ENCODE assay signal across 11 mouse cellular contexts in genomic region chr7:67424810-67425485, GRCm38 (mm10). TPM values are rescaled to one million over a fixed set of nuclear protein-coding genes. Genes with fewer than 3 reads are reported as not detected.
DNase-seq lines count a peak whose midpoint lies in the region; ATAC-seq and TF ChIP-seq lines count a peak whose summit lies in the region.
"Had no signal": no experiment of that assay in that cellular context is flagged by ENCODE, and none has a peak within 500 bp of the region (broad histone marks: within the 10 kb centered on the region; RNA-seq: fewer than 3 reads in every experiment).

No protein-coding gene starts in this region.

- no peaks in the 10 kb centered on the region for H3K36me3 ChIP-seq in limb, embryonic 15.5 days
- H3K36me3 ChIP-seq in limb, embryonic 10.5 days, result no peaks in the 10 kb centered on the region
- H3K36me3 ChIP-seq in heart, embryonic 16.5 days (ENCODE audit: control insufficient read depth, insufficient read depth), result no peaks in the 10 kb centered on the region
- H3K36me3 ChIP-seq in lung, postnatal 0 days (ENCODE audit: insufficient read depth, low read length), result no peaks in the 10 kb centered on the region
- H3K36me3 ChIP-seq: hindbrain, embryonic 15.5 days had no signal

- H3K27ac ChIP-seq in limb, embryonic 15.5 days, result peak overlapping the region; percentile 13; the same call in 1 of the 2 replicates
- H3K27ac ChIP-seq in limb, embryonic 10.5 days, result no peak overlapping the region
- H3K27ac ChIP-seq in heart, embryonic 16.5 days (ENCODE audit: low read length), result peak overlapping the region; percentile 26
- H3K27ac ChIP-seq in lung, postnatal 0 days (ENCODE audit: low read length), result peak overlapping the region; percentile 67
- H3K27ac ChIP-seq: hindbrain, embryonic 15.5 days had no signal

- H3K4me1 ChIP-seq in limb, embryonic 15.5 days, result peaks cover 17% of the 10 kb centered on the region
- H3K4me1 ChIP-seq in limb, embryonic 10.5 days, result peaks cover 11% of the 10 kb centered on the region; the same call in 1 of the 2 replicates
- peaks cover 33% of the 10 kb centered on the region for H3K4me1 ChIP-seq in heart, embryonic 16.5 days (ENCODE audit: control insufficient read depth, insufficient read depth, low read length)
- H3K4me1 ChIP-seq in lung, postnatal 0 days (ENCODE audit: insufficient read depth, low read depth, low read length), result peaks cover 13% of the 10 kb centered on the region

- peak; percentile 85 for TF ChIP-seq EP300 in lung, postnatal 0 days (IDR thresholded peaks at IDR 0.05)

- TF ChIP-seq CTCF in lung, postnatal 0 days (IDR thresholded peaks at IDR 0.05), result no peak

- H3K27me3 ChIP-seq in limb, embryonic 15.5 days, result no peaks in the 10 kb centered on the region
- no peaks in the 10 kb centered on the region for H3K27me3 ChIP-seq in limb, embryonic 10.5 days (ENCODE audit: low read depth, poor library complexity, severe bottlenecking)
- H3K27me3 ChIP-seq in heart, embryonic 16.5 days (ENCODE audit: control insufficient read depth, insufficient read depth, low read length), result no peaks in the 10 kb centered on the region
- no peaks in the 10 kb centered on the region for H3K27me3 ChIP-seq in lung, postnatal 0 days (replicated peaks; ENCODE audit: insufficient read depth, low read length)
- H3K27me3 ChIP-seq: hindbrain, embryonic 15.5 days; Patski had no signal

- DNase-seq in limb, embryonic 10.5 days (ENCODE audit: low spot score), result no peak
- DNase-seq in adipocyte (ENCODE audit: low spot score), result peak; percentile 31
- peak; percentile 76 for DNase-seq in lung, postnatal 0 days (ENCODE audit: low spot score)
- DNase-seq in layer of hippocampus, adult 9-10 months (ENCODE audit: low spot score), result no peak
- no peak for DNase-seq in Muller cell, postnatal 12 days (ENCODE audit: inconsistent ontology term)
- DNase-seq: midbrain, embryonic 14.5 days had no signal

- H3K4me3 ChIP-seq in limb, embryonic 15.5 days, result no peak overlapping the region
- H3K4me3 ChIP-seq in limb, embryonic 10.5 days, result no peak overlapping the region
- H3K4me3 ChIP-seq in heart, embryonic 16.5 days (ENCODE audit: low read length), result no peak overlapping the region
- no peak overlapping the region for H3K4me3 ChIP-seq in lung, postnatal 0 days (ENCODE audit: low read depth, low read length)
- H3K4me3 ChIP-seq: hindbrain, embryonic 15.5 days had no signal

- H3K9ac ChIP-seq in limb, embryonic 15.5 days, result no peak overlapping the region
- no peak overlapping the region for H3K9ac ChIP-seq in heart, embryonic 16.5 days (ENCODE audit: low read length)
- H3K9ac ChIP-seq in lung, postnatal 0 days (replicated peaks; ENCODE audit: low read depth), result no peak overlapping the region
- H3K9ac ChIP-seq: hindbrain, embryonic 15.5 days had no signal

- 75% methylated on average over 8 of the region's 8 CpGs for WGBS in limb, embryonic 15.5 days
- WGBS in limb, embryonic 10.5 days, result 77% methylated on average over 8 of the region's 8 CpGs
- WGBS in heart, embryonic 16.5 days, result 48% methylated on average over 8 of the region's 8 CpGs
- 37% methylated on average over 8 of the region's 8 CpGs for WGBS in lung, postnatal 0 days

- H3K4me2 ChIP-seq in limb, embryonic 15.5 days, result no peak overlapping the region
- no peak overlapping the region for H3K4me2 ChIP-seq in heart, embryonic 16.5 days (ENCODE audit: low read depth, low read length)
- H3K4me2 ChIP-seq in lung, postnatal 0 days (replicated peaks; ENCODE audit: low read depth, low read length), result 0 out of 2 replicates have a peak overlapping the region, but pooled peaks have one; percentile 1
- H3K4me2 ChIP-seq: hindbrain, embryonic 15.5 days had no signal

- no peak for ATAC-seq in limb, embryonic 15.5 days (ENCODE audit: insufficient number of reproducible peaks, low FRiP score, low TSS enrichment, low read depth)
- ATAC-seq in heart, embryonic 16.5 days (replicated peaks; ENCODE audit: extremely low read depth, insufficient read depth, low FRiP score), result no peak
- ATAC-seq in lung, postnatal 0 days, result peak; percentile 75
- no peak for ATAC-seq in activated CD4-positive, CD25-positive, alpha-beta regulatory T cell, adult 4 months
- ATAC-seq: Patski had no signal

- H3K9me3 ChIP-seq in limb, embryonic 15.5 days, result no peaks in the 10 kb centered on the region
- H3K9me3 ChIP-seq in limb, embryonic 10.5 days (replicated peaks), result no peaks in the 10 kb centered on the region
- no peaks in the 10 kb centered on the region for H3K9me3 ChIP-seq in heart, embryonic 16.5 days (replicated peaks; ENCODE audit: control insufficient read depth, low read length)
- H3K9me3 ChIP-seq in lung, postnatal 0 days (ENCODE audit: low read length), result no peaks in the 10 kb centered on the region
- H3K9me3 ChIP-seq: hindbrain, embryonic 15.5 days had no signal

RNA-seq across cellular contexts. Expression of gene Mef2a, which starts 52.3 kb away (rescaled TPM):
- 53.6 and 54.9 TPM in 2 replicates for polyA plus RNA-seq in limb, embryonic 15.5 days (2015; fragmentation: Nextera tagmentation; extraction: Ambion mirVana)
- polyA plus RNA-seq in limb, embryonic 10.5 days (2016; fragmentation: Nextera tagmentation; extraction: Ambion mirVana), result 16.7 and 22.4 TPM in 2 replicates
- 119 and 120 TPM in 2 replicates for polyA plus RNA-seq in heart, embryonic 16.5 days (2015; fragmentation: Nextera tagmentation; extraction: Ambion mirVana)
- 59.4 and 73.6 TPM in 2 replicates for polyA plus RNA-seq in lung, postnatal 0 days (2015; fragmentation: Nextera tagmentation; extraction: Ambion mirVana)
- polyA plus RNA-seq in activated CD4-positive, CD25-positive, alpha-beta regulatory T cell, adult 4 months (2017; shearing (Covaris generic)), result 10 to 100 TPM; 10.5 to 11.3 TPM

Comparison
In these comparisons a context has a peak if more than half of its experiments do, and no peak if none do; other contexts are left out.
1. DNase-seq: peak in adipocyte (single experiment) and lung, postnatal 0 days (single experiment); none in limb, embryonic 10.5 days (single experiment), layer of hippocampus, adult 9-10 months (single experiment) and Muller cell, postnatal 12 days (single experiment).